Mouse (Mus musculus) testis, adult 2 months (tissue): ENCODE results near the gene Specc1. TPM values are rescaled to one million over a fixed set of nuclear protein-coding genes. Genes with fewer than 3 reads are reported as not detected.

Experiments used
- H3K27ac ChIP-seq: fragments of 200-500 bp; 2 replicates; pipeline ENCODE4 v1.5.1; 2012; ENCODE audit warnings: low read depth, low read length; ENCODE audit not compliant: control insufficient read depth, insufficient read depth
- H3K27me3 ChIP-seq: fragments of 200-500 bp; 2 replicates; pipeline ENCODE4 v1.6.1; 2012; ENCODE audit warnings: mild to moderate bottlenecking, low read length, moderate library complexity; ENCODE audit not compliant: control insufficient read depth, insufficient read depth
- H3K36me3 ChIP-seq: fragments of 200-500 bp; 2 replicates; pipeline ENCODE4 v1.6.1; 2012; ENCODE audit warnings: mild to moderate bottlenecking, low read length; ENCODE audit not compliant: control insufficient read depth, insufficient read depth
- H3K4me1 ChIP-seq: fragments of 200-500 bp; 2 replicates; pipeline ENCODE4 v1.6.1; 2012; ENCODE audit warnings: low read length; ENCODE audit not compliant: control insufficient read depth, insufficient read depth
- H3K4me3 ChIP-seq: fragments of 200-500 bp; 2 replicates; pipeline ENCODE4 v1.5.1; 2012; ENCODE audit warnings: low read depth, mild to moderate bottlenecking, low read length, moderate library complexity, mixed read lengths; ENCODE audit not compliant: control insufficient read depth
- CTCF ChIP-seq: fragments of 200-500 bp; IDR thresholded peaks from 2 replicates; pipeline ENCODE4 v1.5.1; 2012; ENCODE audit warnings: low read depth, mild to moderate bottlenecking, inconsistent platforms, low read length, moderate library complexity; ENCODE audit not compliant: control insufficient read depth, insufficient read depth, insufficient replicate concordance
- POLR2A ChIP-seq: fragments of 200-500 bp; IDR thresholded peaks from 2 replicates; pipeline ENCODE4 v1.6.1; 2012; ENCODE audit warnings: low read depth, mild to moderate bottlenecking, inconsistent platforms, low read length, moderate library complexity; ENCODE audit not compliant: control insufficient read depth
- polyA plus RNA-seq: library from polyadenylated mRNA; depleted of rRNA; stranded (reverse); fragments of >200 nt; gene quantifications from 2 replicates; pipeline ENCODE4 v1.2.3, GENCODE M21; 2012; rRNA removed

Gene Specc1
- polyA plus RNA-seq: 9.6 and 10.0 TPM in 2 replicates

DNA sequence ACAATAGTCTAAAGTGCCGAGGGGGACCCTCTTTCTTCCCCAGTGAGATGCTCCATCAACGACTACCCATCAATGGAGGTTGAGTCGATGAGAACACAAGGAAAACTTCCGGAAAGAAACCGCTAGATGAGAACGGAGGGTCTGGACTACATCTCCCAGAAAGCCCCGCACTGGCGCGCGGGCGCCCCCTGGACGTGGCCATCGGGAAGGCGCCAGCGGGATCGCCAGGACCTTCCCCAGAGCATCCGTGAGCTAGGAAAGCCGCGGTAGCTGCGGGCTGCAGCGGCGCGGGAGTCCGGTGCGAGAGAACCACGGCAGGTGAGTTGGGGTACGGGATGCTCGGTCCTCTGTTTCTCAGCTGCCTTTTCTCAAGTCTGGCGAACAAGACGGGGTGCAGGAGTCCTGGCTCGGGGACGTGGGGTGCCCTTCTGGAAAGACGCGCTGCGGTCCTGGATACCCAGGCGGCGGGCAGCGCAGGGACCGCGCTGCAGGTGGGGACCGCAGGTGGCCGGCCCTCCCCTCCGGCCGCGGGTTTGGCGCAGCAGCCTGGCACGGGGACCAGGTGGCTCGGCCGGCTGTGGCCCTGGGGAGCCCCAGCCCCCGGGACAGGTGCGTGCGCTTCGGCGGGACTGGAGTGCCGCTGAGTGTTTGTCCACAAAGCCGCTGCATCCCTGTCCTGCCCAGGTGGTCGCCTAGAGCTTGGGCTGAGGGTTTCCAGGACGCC, at the start of gene Specc1:
Specc1 (plus strand) TSS at position 192 of the 724 bp plus-strand sequence.
- Histone ChIP-seq H3K27ac (no peak within 1 kb of the TSS), H3K36me3 (no peaks in the 10 kb centered on the region), H3K4me3 (peak within 1 kb of the TSS; percentile 82), H3K27me3 (no peaks in the 10 kb centered on the region), H3K4me1 (peaks cover 10% of the 10 kb centered on the region)
- TF ChIP-seq CTCF: peak; percentile 86
- TF ChIP-seq POLR2A: no peak

DNA sequence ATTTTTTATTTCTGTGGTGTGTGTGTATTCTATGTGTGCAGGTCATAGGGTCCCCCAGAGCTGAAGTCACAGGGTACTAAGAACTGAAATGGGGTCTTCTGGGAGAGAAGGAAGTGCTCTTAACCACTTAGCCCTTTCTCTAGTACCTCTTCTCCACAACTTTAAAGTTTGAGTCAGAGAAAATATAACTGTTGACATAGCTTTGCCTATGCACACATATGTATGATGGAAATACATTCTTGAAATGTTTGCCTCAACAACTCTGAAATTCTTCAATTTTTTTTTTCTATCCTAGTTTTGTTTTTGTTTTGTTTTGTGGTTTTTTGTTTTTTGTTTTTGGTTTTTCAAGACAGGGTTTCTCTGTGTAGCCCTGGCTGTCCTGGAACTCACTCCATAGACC, 48.2 kb upstream of the Specc1 start:
- no peaks in the 10 kb centered on the region for H3K4me1 ChIP-seq
- TF ChIP-seq POLR2A: no peak
- TF ChIP-seq CTCF: no peak
- H3K27me3 ChIP-seq: no peaks in the 10 kb centered on the region
- H3K4me3 ChIP-seq: no peak overlapping the region
- no peak overlapping the region for H3K27ac ChIP-seq
- H3K36me3 ChIP-seq: no peaks in the 10 kb centered on the region

DNA sequence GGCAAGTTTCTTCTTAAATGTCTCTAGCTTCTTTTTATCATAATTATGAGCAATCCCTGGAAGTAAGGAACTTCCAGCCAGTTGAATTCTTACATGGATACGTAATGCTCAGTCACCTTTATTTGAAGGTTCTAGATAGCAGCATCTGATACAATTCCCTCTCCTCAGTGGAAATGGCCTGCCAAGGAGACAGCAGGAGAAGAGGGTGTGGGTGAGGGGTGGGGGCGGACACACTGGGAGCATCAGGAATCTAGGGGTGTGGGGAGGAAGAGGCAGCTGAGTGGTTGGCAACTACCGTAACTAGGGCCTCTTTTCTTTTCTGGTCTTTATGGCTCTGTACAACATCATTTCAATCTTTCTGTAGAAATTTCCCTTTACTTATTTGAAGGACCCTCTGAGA, 36.9 kb upstream of the Specc1 start:
- H3K4me3 ChIP-seq: no peak overlapping the region
- H3K36me3 ChIP-seq: peaks cover 6% of the 10 kb centered on the region

DNA sequence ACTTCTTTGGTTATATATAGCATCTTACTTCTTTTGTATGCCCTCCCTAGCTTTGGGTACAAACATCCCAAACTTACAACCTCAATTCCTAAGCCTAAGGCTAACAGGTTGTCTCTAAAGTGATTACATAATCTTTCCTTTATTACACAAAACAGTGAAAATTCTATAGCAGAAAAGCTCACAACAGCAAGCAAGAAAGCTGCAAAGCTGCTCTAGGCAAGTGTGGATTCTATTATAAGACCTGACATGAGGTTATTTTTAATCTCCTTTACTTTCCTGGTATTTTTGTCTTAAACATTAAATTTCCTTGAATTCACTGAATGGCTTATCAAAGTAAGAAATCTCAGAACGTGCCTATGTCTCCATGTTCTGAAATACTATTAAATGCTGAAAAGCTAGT, 33.3 kb upstream of the Specc1 start:
- no peak overlapping the region for H3K27ac ChIP-seq
- TF ChIP-seq POLR2A (no peak), CTCF (no peak)
- H3K4me3 ChIP-seq: no peak overlapping the region
- H3K4me1 ChIP-seq: no peaks in the 10 kb centered on the region
- no peaks in the 10 kb centered on the region for H3K27me3 ChIP-seq
- H3K36me3 ChIP-seq: no peaks in the 10 kb centered on the region

More for the DNA sequence above, 36.9 kb upstream of the Specc1 start:
- H3K27me3 ChIP-seq: no peaks in the 10 kb centered on the region
- no peaks in the 10 kb centered on the region for H3K4me1 ChIP-seq
- TF ChIP-seq CTCF: no peak
- no peak for TF ChIP-seq POLR2A
- H3K27ac ChIP-seq: no peak overlapping the region

DNA sequence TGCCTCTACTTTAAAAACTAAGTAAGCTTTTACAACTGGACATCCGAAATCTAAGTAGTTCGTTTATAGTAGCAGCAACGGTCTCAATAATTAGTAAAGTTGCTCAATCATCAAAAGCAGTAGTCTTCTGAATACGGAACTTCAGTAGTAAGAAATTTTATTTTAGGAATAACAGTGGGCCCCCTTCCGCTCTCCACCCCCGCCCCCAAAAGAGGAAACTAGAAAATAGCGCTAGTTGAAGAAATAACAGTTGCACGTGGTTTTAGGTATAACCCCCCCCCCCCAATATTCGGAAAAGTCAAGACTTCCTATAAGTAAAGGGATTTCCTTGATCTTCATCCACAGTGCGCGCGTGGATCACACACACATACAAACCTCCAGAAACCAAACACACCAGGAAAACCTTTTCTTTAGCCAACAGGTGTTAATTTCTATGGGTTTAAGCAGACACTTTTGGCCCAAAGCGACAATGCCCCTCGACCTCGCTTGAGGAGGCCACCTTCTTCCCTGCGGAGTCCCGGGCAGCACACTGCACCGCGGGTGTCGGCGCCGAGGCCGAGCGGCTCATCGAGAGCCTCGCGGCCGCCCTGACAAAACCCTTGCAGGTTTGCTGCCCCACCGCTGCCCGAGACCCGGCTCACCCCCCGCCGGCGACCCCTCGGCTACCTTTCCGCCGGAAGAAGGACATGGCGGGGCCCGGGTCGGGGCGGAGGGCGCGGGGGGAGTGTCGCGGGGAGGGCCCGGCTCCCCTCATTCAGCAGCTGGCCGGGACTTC, 27.1 kb upstream of the Specc1 start:
- Histone ChIP-seq H3K36me3 (no peaks in the 10 kb centered on the region), H3K4me1 (no peaks in the 10 kb centered on the region), H3K27me3 (no peaks in the 10 kb centered on the region), H3K4me3 (peak overlapping the region; percentile 92), H3K27ac (peak overlapping the region; percentile 59)
- TF ChIP-seq POLR2A (no peak), CTCF (no peak)

DNA sequence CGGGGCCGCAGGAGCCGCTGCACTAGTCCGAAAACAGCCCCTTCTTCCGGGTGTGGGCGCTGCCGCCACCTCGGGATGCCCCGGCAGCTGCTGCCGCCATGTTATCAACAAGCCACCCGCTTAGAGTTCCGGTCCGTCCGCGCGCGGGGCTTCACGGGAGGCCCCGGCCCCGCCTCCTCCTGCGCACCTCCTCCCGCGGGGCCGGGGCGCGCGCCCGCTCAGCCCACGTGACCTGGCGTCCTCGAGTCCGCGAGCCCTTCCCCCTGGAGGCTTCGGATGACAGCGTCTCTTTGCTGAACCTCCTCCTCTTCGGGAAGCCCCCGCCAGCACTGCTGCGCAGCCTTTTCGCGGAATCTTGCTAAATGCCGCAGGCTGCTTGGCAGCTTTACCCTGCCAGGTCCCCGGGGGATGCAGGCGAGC, 26.5 kb upstream of the Specc1 start, which contains the start of gene Akap10:
Akap10 (minus strand) TSS at position 155 of the 420 bp plus-strand sequence.
- peak within 1 kb of the TSS; percentile 79 for H3K27ac ChIP-seq
- peak within 1 kb of the TSS; percentile 92 for H3K4me3 ChIP-seq
- H3K27me3 ChIP-seq: no peaks in the 10 kb centered on the region
- TF ChIP-seq CTCF (no peak), POLR2A (peak; percentile 77)
- no peaks in the 10 kb centered on the region for H3K4me1 ChIP-seq
- no peaks in the 10 kb centered on the region for H3K36me3 ChIP-seq

DNA sequence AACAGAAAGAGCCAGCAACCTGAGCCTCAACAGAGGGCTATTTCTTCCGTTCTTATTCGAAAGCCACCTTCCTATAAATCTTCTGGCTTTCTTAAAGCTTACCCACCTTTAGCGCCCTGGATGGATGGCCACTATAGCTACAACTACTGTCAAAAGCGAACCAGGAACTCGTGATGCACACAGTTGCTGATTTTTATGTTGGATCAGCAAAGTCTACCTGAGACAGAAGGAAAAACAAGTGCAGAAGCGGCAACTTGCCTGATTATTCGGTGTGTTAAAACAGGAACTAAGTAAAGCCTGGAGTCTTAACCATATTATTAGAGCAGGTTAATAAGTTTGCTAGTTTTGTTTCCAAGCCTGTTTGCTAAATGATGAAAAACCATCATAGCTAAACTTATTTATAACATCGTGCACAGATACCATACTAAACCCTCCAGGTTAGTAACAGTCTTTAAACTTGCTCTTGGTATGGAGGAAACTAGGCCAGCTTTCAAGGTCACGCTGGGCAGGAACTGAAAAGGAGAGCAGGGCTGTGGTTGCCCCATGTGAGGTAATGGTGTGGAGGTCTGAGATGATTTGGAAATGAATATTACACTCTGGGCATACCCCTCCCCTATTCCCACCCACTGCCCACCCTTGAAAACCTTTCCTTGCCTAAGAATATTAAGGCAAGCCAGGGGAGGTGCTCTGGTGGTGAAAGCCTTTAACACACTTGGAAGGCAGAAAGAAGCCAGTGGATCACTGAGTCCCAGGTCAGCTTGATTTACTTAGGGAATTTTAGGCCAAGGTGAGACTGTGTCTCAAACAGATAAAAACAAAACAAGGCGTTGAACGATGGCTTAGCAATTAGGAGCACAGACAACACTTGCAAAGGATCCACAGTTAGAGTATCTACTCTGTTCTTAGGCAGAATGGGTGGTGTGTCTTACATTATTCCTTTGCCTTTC, 25.6 kb upstream of the Specc1 start:
- TF ChIP-seq CTCF: no peak
- no peak for TF ChIP-seq POLR2A
- Histone ChIP-seq H3K4me3 (peak overlapping the region; percentile 92; the same call in 1 of the 2 replicates), H3K27me3 (no peaks in the 10 kb centered on the region), H3K36me3 (no peaks in the 10 kb centered on the region), H3K27ac (peak overlapping the region; percentile 79), H3K4me1 (no peaks in the 10 kb centered on the region)
